Mouse (Mus musculus) thymus, postnatal 25 days (tissue): Measurements from ENCODE around the gene Actr1a.

Experiments used
- DNase-seq: peaks from one replicate; pipeline ENCODE4 v3.0.0; 2022

Gene Actr1a

DNA sequence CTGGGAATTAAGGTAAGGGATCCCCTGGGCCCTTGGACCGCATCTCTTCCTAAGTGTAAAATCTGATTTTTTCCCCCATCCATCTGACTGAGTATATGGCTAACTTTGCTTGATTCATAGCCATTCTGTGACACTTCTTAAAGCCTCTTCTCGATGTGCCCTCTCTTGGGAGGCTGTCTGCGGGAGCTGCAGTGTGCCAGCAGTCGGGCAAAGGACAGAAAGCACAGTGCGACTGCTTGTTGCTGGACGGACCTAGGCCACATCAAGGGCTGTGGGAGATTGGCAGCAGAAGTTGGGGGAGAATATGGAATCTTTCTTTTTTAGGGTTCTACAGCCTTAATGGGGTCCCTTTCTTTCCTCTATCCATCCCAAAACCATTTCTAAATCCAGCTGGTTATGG is 3.8 kb upstream of the Actr1a start:
- no peak for DNase-seq

GRCm38 (mm10) chr19:46398401-46398800 is 2.9 kb upstream of the Actr1a start:
- no peak for DNase-seq

GRCm38 (mm10) chr19:46397436-46398001 is 2.0 kb upstream of the Actr1a start:
- DNase-seq = peak; percentile 26

- peak; percentile 99 for DNase-seq
These were observed 1.3 kb upstream of the Actr1a start, which contains the start of gene Sufu for GRCm38 (mm10) chr19:46396686-46397435. Sufu (plus strand) TSS chr19:46396896.

GRCm38 (mm10) chr19:46396109-46396508 is 561 bp upstream of the Actr1a start:
- DNase-seq = no peak

GRCm38 (mm10) chr19:46394712-46395108 is 838 bp downstream of the Actr1a start:
- DNase-seq = no peak

GRCm38 (mm10) chr19:46392018-46392417 is 3.5 kb downstream of the Actr1a start:
- DNase-seq = peak; percentile 36

- no peak for DNase-seq
These were observed 5.7 kb downstream of the Actr1a start for GRCm38 (mm10) chr19:46389872-46390271.

DNA sequence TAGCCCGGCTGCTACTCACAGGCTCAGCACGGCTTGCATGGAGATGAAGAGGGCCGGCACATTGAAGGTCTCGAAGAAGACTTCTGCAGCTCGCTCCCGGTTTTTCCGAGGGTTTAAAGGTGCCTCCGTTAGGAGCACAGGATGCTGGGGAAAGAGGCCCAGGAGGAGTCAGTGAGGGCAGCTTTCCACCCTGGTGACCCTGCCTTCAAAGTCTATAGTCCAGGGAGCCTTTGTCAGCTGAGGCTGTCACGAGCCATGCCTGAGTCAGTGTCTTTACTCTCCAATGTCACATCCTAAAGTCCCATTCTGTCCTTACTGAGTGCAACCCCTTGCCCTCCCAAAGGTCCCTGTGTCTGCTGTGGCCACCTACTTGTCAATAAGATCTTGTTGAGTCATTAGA is 13.3 kb downstream of the Actr1a start:
- DNase-seq = no peak

- DNase-seq = no peak
These were observed 19.7 kb downstream of the Actr1a start for GRCm38 (mm10) chr19:46375891-46376290.

DNA sequence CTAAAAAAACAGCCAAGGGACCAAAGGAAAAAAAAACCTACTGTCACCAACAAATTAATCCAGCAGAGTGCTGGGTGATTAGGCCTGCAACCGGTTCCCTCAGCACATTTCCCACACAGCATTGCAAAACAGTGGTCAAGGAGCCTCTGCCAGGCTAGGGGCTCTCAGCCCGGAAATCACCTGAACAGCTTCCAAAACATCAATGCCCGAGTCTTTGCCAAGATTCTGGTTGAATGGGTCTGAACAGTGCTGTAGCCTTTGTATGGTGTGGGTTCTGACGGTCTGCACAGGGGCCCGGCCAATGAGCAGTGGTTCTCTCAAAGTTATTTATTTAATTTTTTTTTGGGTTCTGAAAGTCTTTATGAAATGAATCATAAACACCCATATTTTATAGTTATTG is 20.1 kb downstream of the Actr1a start:
- DNase-seq = no peak

- DNase-seq = no peak
These were observed 21.0 kb downstream of the Actr1a start for GRCm38 (mm10) chr19:46374477-46375088.

DNA sequence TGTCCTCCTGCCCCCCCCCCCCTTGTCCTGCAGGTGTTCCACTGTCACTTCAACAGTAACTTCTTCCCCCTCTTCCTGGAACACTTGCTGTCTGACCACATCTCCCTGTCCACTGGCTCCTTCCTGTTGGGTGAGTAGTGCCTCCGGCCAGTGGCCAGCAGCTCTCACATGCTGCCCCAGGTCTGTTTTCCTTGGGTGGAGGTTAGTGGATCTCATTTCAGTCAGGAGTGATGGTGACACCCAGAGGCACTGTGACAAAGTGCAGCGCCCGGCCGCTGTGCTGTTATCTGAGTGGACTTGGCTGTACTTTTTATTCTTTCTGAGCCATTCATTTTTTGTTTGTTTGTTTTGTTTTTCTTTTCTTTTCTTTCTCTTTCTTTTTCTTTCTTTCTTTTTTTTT is 26.3 kb downstream of the Actr1a start:
- DNase-seq = peak; percentile 34

DNA sequence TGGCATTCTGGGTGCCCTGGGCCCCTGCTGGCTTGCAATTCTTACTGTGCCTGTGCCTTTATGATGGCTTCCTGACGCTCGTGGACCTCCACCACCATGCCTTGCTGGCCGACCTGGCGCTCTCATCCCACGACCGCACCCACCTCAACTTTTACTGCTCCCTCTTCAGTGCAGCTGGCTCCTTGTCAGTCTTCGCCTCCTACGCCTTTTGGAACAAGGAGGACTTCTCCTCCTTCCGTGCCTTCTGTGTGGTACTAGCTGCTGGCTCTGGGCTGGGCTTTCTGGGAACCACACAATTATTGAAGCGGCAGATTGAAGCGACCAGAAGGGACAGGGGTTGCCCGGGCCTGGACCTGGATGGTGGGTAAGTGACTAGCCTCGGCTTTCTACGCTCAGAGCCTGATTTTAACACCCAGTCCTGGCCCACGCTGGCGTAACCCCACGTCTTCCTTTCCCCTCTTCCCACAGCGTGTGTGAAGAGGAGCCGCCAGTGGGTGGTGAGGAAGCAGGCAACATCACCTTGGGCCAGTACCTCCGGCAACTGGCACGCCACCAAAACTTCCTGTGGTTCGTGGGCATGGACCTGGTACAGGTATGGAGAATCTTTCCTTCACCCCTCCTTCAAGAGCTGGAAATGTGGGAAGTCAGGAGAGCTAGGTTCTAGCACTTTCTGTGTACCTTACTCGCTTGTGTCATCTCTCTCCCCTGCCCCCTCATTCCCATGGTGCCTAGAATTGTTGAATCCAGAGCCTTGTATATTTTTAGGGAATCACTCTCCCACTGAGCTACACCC is 27.6 kb downstream of the Actr1a start:
- no peak for DNase-seq

- no peak for DNase-seq
These were observed 32.1 kb downstream of the Actr1a start for GRCm38 (mm10) chr19:46363294-46364009.

GRCm38 (mm10) chr19:46362104-46362503 is 33.4 kb downstream of the Actr1a start:
- no peak for DNase-seq

DNA sequence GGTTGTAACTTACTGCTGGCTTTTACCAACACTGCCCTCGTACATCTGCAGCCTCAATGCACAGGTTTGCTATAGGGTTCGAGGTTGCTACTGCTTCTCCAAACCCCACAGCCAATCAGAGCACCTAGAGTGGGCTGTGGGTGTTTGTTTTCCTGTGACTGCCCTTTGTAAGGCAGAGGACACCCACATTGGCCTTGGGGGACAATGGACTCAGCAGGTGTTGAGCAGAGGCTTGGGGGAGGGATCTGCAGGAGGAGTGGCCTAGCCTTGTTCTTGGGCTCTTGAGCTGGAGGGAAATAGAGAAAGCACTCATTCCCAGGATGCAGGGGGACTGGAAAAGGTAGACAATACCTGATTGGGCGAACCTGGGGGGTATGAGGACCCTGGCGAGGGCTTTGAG is 37.2 kb downstream of the Actr1a start:
- DNase-seq = no peak

- DNase-seq = peak; percentile 35
These were observed 37.9 kb downstream of the Actr1a start for GRCm38 (mm10) chr19:46357344-46358280.

DNA sequence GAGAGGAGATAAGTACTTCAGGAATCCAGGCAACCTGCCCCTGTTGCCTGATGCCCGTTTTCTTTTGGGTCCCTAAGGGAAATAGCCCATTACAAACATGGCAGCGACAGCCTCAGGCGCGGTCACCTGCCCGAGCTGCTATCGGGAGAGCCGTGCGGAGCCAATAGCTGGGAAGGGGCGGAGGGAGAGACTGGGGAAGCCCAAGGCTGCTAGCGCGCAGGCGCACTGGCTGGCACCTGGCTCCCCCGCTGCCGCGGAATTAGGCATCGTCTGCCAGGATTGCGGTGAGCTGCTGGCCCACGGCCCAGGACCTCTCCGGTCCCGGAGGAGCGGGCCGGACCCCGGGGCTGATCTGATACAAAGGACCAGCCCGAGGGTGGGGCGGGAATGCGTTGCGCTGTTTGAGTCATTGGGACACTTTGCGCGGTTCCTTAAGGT is 38.8 kb downstream of the Actr1a start:
- peak; percentile 87 for DNase-seq

GRCm38 (mm10) chr19:46350168-46350932 is 45.2 kb downstream of the Actr1a start, which contains the start of gene 2310034G01Rik:
2310034G01Rik (minus strand) TSS chr19:46350302.
- no peak for DNase-seq

- no peak for DNase-seq
These were observed 46.0 kb downstream of the Actr1a start for GRCm38 (mm10) chr19:46349550-46349949.
